In genomic region chr19:31763246-31763821, GRCm38 (mm10) we compare ENCODE assay signal across 8 mouse cellular contexts. TPM values are rescaled to one million over a fixed set of nuclear protein-coding genes. Genes with fewer than 3 reads are reported as not detected.
A peak's percentile ranks its signal among the peaks of the same experiment; 100 is the strongest.
DNase-seq lines count a peak whose midpoint lies in the region; ATAC-seq lines count a peak whose summit lies in the region.

No protein-coding gene starts in this region.

- H3K9ac ChIP-seq in lung, embryonic 15.5 days = peak overlapping the region; percentile 63
- H3K9ac ChIP-seq in heart, embryonic 12.5 days = peak overlapping the region; percentile 83
- H3K9ac ChIP-seq in limb, embryonic 11.5 days (ENCODE audit: low read length) = peak overlapping the region; percentile 9; the same call in 1 of the 2 replicates
- no peak overlapping the region; the same call in 1 of the 2 replicates for H3K9ac ChIP-seq in neural tube, embryonic 15.5 days (replicated peaks)

- no peak for DNase-seq in lung, postnatal 10 days
- peak; percentile 46 for DNase-seq in limb, embryonic 11.5 days (ENCODE audit: low spot score)
- DNase-seq in right cerebral cortex, postnatal 10 days (ENCODE audit: low spot score in 2 of 2) = no peak
- no peak for DNase-seq in spleen, postnatal 10 days (ENCODE audit: low spot score in 2 of 2)
- no peak for DNase-seq in spleen, adult 12 weeks (ENCODE audit: low spot score)

- ATAC-seq in lung, embryonic 15.5 days (ENCODE audit: borderline replicate concordance, extremely low read depth, low FRiP score, low TSS enrichment) = no peak
- no peak for ATAC-seq in heart, embryonic 12.5 days (ENCODE audit: insufficient number of reproducible peaks, low FRiP score)
- no peak for ATAC-seq in limb, embryonic 11.5 days (ENCODE audit: insufficient number of reproducible peaks, low FRiP score, low TSS enrichment, low read depth)
- no peak for ATAC-seq in neural tube, embryonic 15.5 days (ENCODE audit: low FRiP score)

- peak overlapping the region; percentile 65 for H3K4me3 ChIP-seq in lung, embryonic 15.5 days
- peak overlapping the region; percentile 78 for H3K4me3 ChIP-seq in heart, embryonic 12.5 days
- peak overlapping the region; percentile 52 for H3K4me3 ChIP-seq in limb, embryonic 11.5 days (ENCODE audit: low read depth, low read length)
- H3K4me3 ChIP-seq in neural tube, embryonic 15.5 days (replicated peaks) = peak overlapping the region; percentile 53

- H3K4me2 ChIP-seq in lung, embryonic 15.5 days = peak overlapping the region; percentile 91
- H3K4me2 ChIP-seq in heart, embryonic 12.5 days = peak overlapping the region; percentile 82
- peak overlapping the region; percentile 92 for H3K4me2 ChIP-seq in limb, embryonic 11.5 days (ENCODE audit: low read depth, severe bottlenecking)
- peak overlapping the region; percentile 97 for H3K4me2 ChIP-seq in neural tube, embryonic 15.5 days

- peaks cover 23% of the 10 kb centered on the region for H3K4me1 ChIP-seq in lung, embryonic 15.5 days
- H3K4me1 ChIP-seq in heart, embryonic 12.5 days (replicated peaks) = peaks cover 22% of the 10 kb centered on the region
- H3K4me1 ChIP-seq in limb, embryonic 11.5 days (ENCODE audit: control insufficient read depth, insufficient read depth, low read length) = peaks cover 10% of the 10 kb centered on the region; the same call in 1 of the 2 replicates
- H3K4me1 ChIP-seq in neural tube, embryonic 15.5 days = peaks cover 30% of the 10 kb centered on the region

- WGBS in lung, embryonic 15.5 days = 11% methylated on average over 20 of the region's 20 CpGs
- WGBS in heart, embryonic 12.5 days = 1% methylated on average over 20 of the region's 20 CpGs
- WGBS in limb, embryonic 11.5 days = 5% methylated on average over 20 of the region's 20 CpGs
- WGBS in neural tube, embryonic 15.5 days = 9% methylated on average over 20 of the region's 20 CpGs

- H3K27me3 ChIP-seq in lung, embryonic 15.5 days = no peaks in the 10 kb centered on the region
- no peaks in the 10 kb centered on the region for H3K27me3 ChIP-seq in heart, embryonic 12.5 days (replicated peaks)
- H3K27me3 ChIP-seq in limb, embryonic 11.5 days (ENCODE audit: control insufficient read depth, insufficient read depth, low read length) = no peaks in the 10 kb centered on the region
- H3K27me3 ChIP-seq in neural tube, embryonic 15.5 days (replicated peaks) = peaks cover 18% of the 10 kb centered on the region

- no peaks in the 10 kb centered on the region for H3K9me3 ChIP-seq in lung, embryonic 15.5 days
- no peaks in the 10 kb centered on the region for H3K9me3 ChIP-seq in heart, embryonic 12.5 days (replicated peaks)
- H3K9me3 ChIP-seq in limb, embryonic 11.5 days (ENCODE audit: control insufficient read depth, low read length) = no peaks in the 10 kb centered on the region
- H3K9me3 ChIP-seq in neural tube, embryonic 15.5 days (replicated peaks) = no peaks in the 10 kb centered on the region

- H3K36me3 ChIP-seq in lung, embryonic 15.5 days = no peaks in the 10 kb centered on the region
- no peaks in the 10 kb centered on the region for H3K36me3 ChIP-seq in heart, embryonic 12.5 days
- H3K36me3 ChIP-seq in limb, embryonic 11.5 days (ENCODE audit: control insufficient read depth, insufficient read depth, low read length) = no peaks in the 10 kb centered on the region
- no peaks in the 10 kb centered on the region for H3K36me3 ChIP-seq in neural tube, embryonic 15.5 days

- peak overlapping the region; percentile 91 for H3K27ac ChIP-seq in lung, embryonic 15.5 days
- peak overlapping the region; percentile 95 for H3K27ac ChIP-seq in heart, embryonic 12.5 days (ENCODE audit: poor library complexity, severe bottlenecking)
- H3K27ac ChIP-seq in limb, embryonic 11.5 days (replicated peaks; ENCODE audit: low read depth, low read length) = no peak overlapping the region
- H3K27ac ChIP-seq in neural tube, embryonic 15.5 days (replicated peaks) = no peak overlapping the region

RNA-seq across cellular contexts. Expression of gene Prkg1, which starts 1.5 kb away (rescaled TPM):
- 5.7 and 6.5 TPM in 2 replicates for polyA plus RNA-seq in lung, embryonic 15.5 days (2015; fragmentation: Nextera tagmentation; extraction: Ambion mirVana)
- 10.7 and 11.5 TPM in 2 replicates for polyA plus RNA-seq in heart, embryonic 12.5 days (2016; fragmentation: Nextera tagmentation; extraction: Ambion mirVana)
- polyA plus RNA-seq in limb, embryonic 11.5 days (2014; fragmentation: Nextera tagmentation; extraction: Ambion mirVana) = 2.1 and 2.3 TPM in 2 replicates
- polyA plus RNA-seq in neural tube, embryonic 15.5 days (2015; fragmentation: Nextera tagmentation; extraction: Ambion mirVana) = 7.8 and 8.1 TPM in 2 replicates

Comparison
In these comparisons a context has a peak if more than half of its experiments do, and no peak if none do; other contexts are left out.
1. H3K27ac ChIP-seq: peak in lung, embryonic 15.5 days (single experiment) and heart, embryonic 12.5 days (single experiment); none in limb, embryonic 11.5 days (single experiment) and neural tube, embryonic 15.5 days (single experiment).
2. Peak in every context shown above with its lines, with median percentiles within 50 percentile points of each other: H3K4me2 ChIP-seq and H3K4me3 ChIP-seq.